Mouse (Mus musculus) forebrain, embryonic 10.5 days (tissue): ENCODE measurements at regions not wholly inside any gene's neighbourhood (a gene's known extent, or its start where the extent isn't known, plus 50 kb on each side); places are given as distances from the start of the nearest gene placed in this dataset.

Source experiments
- DNase-seq: peaks from one replicate; pipeline ENCODE4 v3.0.0-alpha.2; 2017; ENCODE audit warnings: low spot score; ENCODE audit errors: extremely low spot score
- H3K27ac ChIP-seq: fragments of 300-500 bp; sonication (generic); 2 replicates; pipeline ENCODE4 v1.5.1; 2016; ENCODE audit warnings: mild to moderate bottlenecking
- H3K27me3 ChIP-seq: fragments of 300-500 bp; sonication (generic); 2 replicates; pipeline ENCODE4 v1.6.1; 2016; ENCODE audit warnings: mild to moderate bottlenecking; ENCODE audit not compliant: poor library complexity, severe bottlenecking
- H3K36me3 ChIP-seq: fragments of 300-500 bp; sonication (generic); replicated peaks from 2 replicates; pipeline ENCODE4 v1.6.1; 2016; ENCODE audit warnings: mild to moderate bottlenecking, moderate library complexity
- H3K4me1 ChIP-seq: fragments of 300-500 bp; sonication (generic); 2 replicates; pipeline ENCODE4 v1.6.1; 2016
- H3K4me3 ChIP-seq: fragments of 300-500 bp; sonication (generic); 2 replicates; pipeline ENCODE4 v1.5.1; 2016; ENCODE audit warnings: mild to moderate bottlenecking, moderate library complexity
- H3K9me3 ChIP-seq: fragments of 300-500 bp; sonication (generic); 2 replicates; pipeline ENCODE4 v1.6.1; 2016; ENCODE audit warnings: mild to moderate bottlenecking, moderate library complexity
- WGBS: fragments of 180-500 bp; shearing (Covaris S2); methylation state at CpG from one replicate; pipeline ENCODE4 v1.1.7; 2016; 5-methylcytosine and 5-hydroxymethylcytosine counted together

GRCm38 (mm10) chr13:99642811-99643210 lies 126.5 kb upstream of the Map1b start:
- H3K9me3 ChIP-seq = no peaks in the 10 kb centered on the region
- WGBS = 35% methylated on average over 5 of the region's 5 CpGs
- H3K4me1 ChIP-seq = peaks cover 34% of the 10 kb centered on the region
- H3K4me3 ChIP-seq = no peak overlapping the region
- H3K27me3 ChIP-seq = no peaks in the 10 kb centered on the region
- H3K27ac ChIP-seq = peak overlapping the region; percentile 48
- DNase-seq = no peak
- no peaks in the 10 kb centered on the region for H3K36me3 ChIP-seq

GRCm38 (mm10) chr13:99642301-99642700 lies 126.0 kb upstream of the Map1b start:
- Histone ChIP-seq H3K4me1 (peaks cover 34% of the 10 kb centered on the region), H3K36me3 (no peaks in the 10 kb centered on the region), H3K4me3 (no peak overlapping the region), H3K27ac (peak overlapping the region; percentile 48), H3K9me3 (no peaks in the 10 kb centered on the region), H3K27me3 (no peaks in the 10 kb centered on the region)
- DNase-seq = no peak
- 43% methylated on average over 5 of the region's 5 CpGs for WGBS

- 88% methylated on average over 22 of the region's 22 CpGs for WGBS
- Histone ChIP-seq H3K4me1 (peaks cover 34% of the 10 kb centered on the region), H3K27me3 (no peaks in the 10 kb centered on the region), H3K9me3 (no peaks in the 10 kb centered on the region), H3K4me3 (no peak overlapping the region), H3K27ac (peak overlapping the region; percentile 48), H3K36me3 (no peaks in the 10 kb centered on the region)
- no peak for DNase-seq
Measured at GRCm38 (mm10) chr13:99641386-99642165, 125.2 kb upstream of the Map1b start.

- WGBS = 95% methylated on average over 5 of the region's 5 CpGs
- Histone ChIP-seq H3K36me3 (no peaks in the 10 kb centered on the region), H3K4me3 (no peak overlapping the region), H3K4me1 (no peaks in the 10 kb centered on the region), H3K27ac (no peak overlapping the region), H3K27me3 (no peaks in the 10 kb centered on the region), H3K9me3 (no peaks in the 10 kb centered on the region)
- no peak for DNase-seq
Measured at GRCm38 (mm10) chr13:99632706-99633105, 116.4 kb upstream of the Map1b start.

- H3K36me3 ChIP-seq = no peaks in the 10 kb centered on the region
- WGBS = 91% methylated on average over 3 of the region's 3 CpGs
Measured at GRCm38 (mm10) chr13:99630800-99631199, 114.5 kb upstream of the Map1b start.

GRCm38 (mm10) chr13:99630356-99630755 lies 114.0 kb upstream of the Map1b start:
- WGBS = 93% methylated on average over 22 of the region's 22 CpGs
- no peak overlapping the region for H3K4me3 ChIP-seq
- H3K36me3 ChIP-seq = no peaks in the 10 kb centered on the region
- H3K9me3 ChIP-seq = no peaks in the 10 kb centered on the region
- H3K4me1 ChIP-seq = no peaks in the 10 kb centered on the region
- peak overlapping the region; percentile 15; the same call in 1 of the 2 replicates for H3K27ac ChIP-seq
- no peaks in the 10 kb centered on the region for H3K27me3 ChIP-seq
- DNase-seq = no peak

More at GRCm38 (mm10) chr13:99630800-99631199, 114.5 kb upstream of the Map1b start:
- no peak for DNase-seq
- Histone ChIP-seq H3K4me1 (no peaks in the 10 kb centered on the region), H3K27me3 (no peaks in the 10 kb centered on the region), H3K4me3 (no peak overlapping the region), H3K27ac (no peak overlapping the region), H3K9me3 (no peaks in the 10 kb centered on the region)

GRCm38 (mm10) chr13:99625196-99625595 lies 108.9 kb upstream of the Map1b start:
- H3K27ac ChIP-seq = no peak overlapping the region
- no peaks in the 10 kb centered on the region for H3K27me3 ChIP-seq
- no peaks in the 10 kb centered on the region for H3K36me3 ChIP-seq
- no peaks in the 10 kb centered on the region for H3K9me3 ChIP-seq
- H3K4me3 ChIP-seq = no peak overlapping the region
- no peaks in the 10 kb centered on the region for H3K4me1 ChIP-seq
- WGBS = 85% methylated on average over 4 of the region's 4 CpGs
- DNase-seq = no peak

- WGBS = 92% methylated on average over 9 of the region's 9 CpGs
- no peak for DNase-seq
- H3K4me3 ChIP-seq = no peak overlapping the region
Measured at GRCm38 (mm10) chr13:99618332-99618731, 102.0 kb upstream of the Map1b start.

GRCm38 (mm10) chr13:99617457-99617856 lies 101.1 kb upstream of the Map1b start:
- no peaks in the 10 kb centered on the region for H3K9me3 ChIP-seq
- no peaks in the 10 kb centered on the region for H3K27me3 ChIP-seq
- WGBS = 87% methylated on average over 5 of the region's 5 CpGs
- peaks cover 9% of the 10 kb centered on the region for H3K4me1 ChIP-seq
- H3K27ac ChIP-seq = no peak overlapping the region
- DNase-seq = no peak
- no peak overlapping the region for H3K4me3 ChIP-seq
- H3K36me3 ChIP-seq = no peaks in the 10 kb centered on the region

More at GRCm38 (mm10) chr13:99618332-99618731, 102.0 kb upstream of the Map1b start:
- Histone ChIP-seq H3K36me3 (no peaks in the 10 kb centered on the region), H3K27me3 (no peaks in the 10 kb centered on the region), H3K27ac (no peak overlapping the region), H3K4me1 (peaks cover 4% of the 10 kb centered on the region; the same call in 1 of the 2 replicates), H3K9me3 (no peaks in the 10 kb centered on the region)

GRCm38 (mm10) chr13:99611715-99612494 lies 95.6 kb upstream of the Map1b start:
- Histone ChIP-seq H3K4me3 (no peak overlapping the region), H3K27me3 (no peaks in the 10 kb centered on the region), H3K27ac (no peak overlapping the region), H3K4me1 (peaks cover 41% of the 10 kb centered on the region), H3K36me3 (no peaks in the 10 kb centered on the region), H3K9me3 (no peaks in the 10 kb centered on the region)
- 77% methylated on average over 18 of the region's 18 CpGs for WGBS
- no peak for DNase-seq

- no peak for DNase-seq
- Histone ChIP-seq H3K27me3 (no peaks in the 10 kb centered on the region), H3K4me3 (no peak overlapping the region), H3K27ac (peak overlapping the region; percentile 84), H3K9me3 (no peaks in the 10 kb centered on the region), H3K36me3 (no peaks in the 10 kb centered on the region), H3K4me1 (peaks cover 41% of the 10 kb centered on the region)
- WGBS = 76% methylated on average over 5 of the region's 5 CpGs
Measured at GRCm38 (mm10) chr13:99610498-99610897, 94.2 kb upstream of the Map1b start.

- Histone ChIP-seq H3K4me1 (peaks cover 41% of the 10 kb centered on the region), H3K27ac (peak overlapping the region; percentile 84), H3K4me3 (peak overlapping the region; percentile 11), H3K36me3 (no peaks in the 10 kb centered on the region), H3K27me3 (no peaks in the 10 kb centered on the region), H3K9me3 (no peaks in the 10 kb centered on the region)
- 23% methylated on average over 9 of the region's 9 CpGs for WGBS
- peak; percentile 57 for DNase-seq
Measured at GRCm38 (mm10) chr13:99609151-99610146, 93.1 kb upstream of the Map1b start.
